Mouse (Mus musculus) MEL (cell line): ENCODE results near the gene Tcea3.

Source experiments
- CTCF ChIP-seq, 3 experiments: IDR thresholded peaks in 2 of 3; conservative IDR thresholded peaks in 1 of 3; 2 replicates each; pipeline ENCODE4 v1.5.1; 2011 to 2012; ENCODE audit warnings: low read length in 3 of 3, low read depth in 2 of 3, mild to moderate bottlenecking in 2 of 3, improper control_type of control experiment in 1 of 3, inconsistent platforms in 1 of 3, mixed read lengths in 1 of 3, moderate library complexity in 1 of 3; ENCODE audit not compliant: control insufficient read depth in 1 of 3, insufficient read depth in 1 of 3, poor library complexity in 1 of 3, severe bottlenecking in 1 of 3
- E2F4 ChIP-seq: IDR thresholded peaks from 2 replicates; pipeline ENCODE4 v1.6.1; 2011; ENCODE audit warnings: low read depth, low read length, improper control_type of control experiment, borderline replicate concordance
- MAFK ChIP-seq: IDR thresholded peaks from 2 replicates; pipeline ENCODE4 v1.6.1; 2011; ENCODE audit warnings: low read depth, mild to moderate bottlenecking, low read length, improper control_type of control experiment, borderline replicate concordance
- RAD21 ChIP-seq: IDR thresholded peaks from 2 replicates; pipeline ENCODE4 v1.6.1; 2011; ENCODE audit warnings: mild to moderate bottlenecking, low read depth, low read length, improper control_type of control experiment
- SMC3 ChIP-seq: IDR thresholded peaks from 2 replicates; pipeline ENCODE4 v1.6.1; 2011; ENCODE audit warnings: low read depth, low read length, improper control_type of control experiment
- TAL1 ChIP-seq: IDR thresholded peaks from 2 replicates; pipeline ENCODE4 v1.6.1; 2012; ENCODE audit warnings: mild to moderate bottlenecking, inconsistent platforms, low read length, moderate library complexity, mixed read lengths
- USF1 ChIP-seq: IDR thresholded peaks from 2 replicates; pipeline ENCODE4 v1.6.1; 2014; ENCODE audit warnings: low read depth, mild to moderate bottlenecking, inconsistent platforms, low read length, improper control_type of control experiment, moderate library complexity
- ZKSCAN1 ChIP-seq: IDR thresholded peaks from 2 replicates; pipeline ENCODE4 v1.6.1; 2012; ENCODE audit warnings: low read depth, mild to moderate bottlenecking, inconsistent platforms, low read length, improper control_type of control experiment, moderate library complexity
- ZMIZ1 ChIP-seq: IDR thresholded peaks from 2 replicates; pipeline ENCODE4 v1.6.1; 2012; ENCODE audit warnings: low read depth, mild to moderate bottlenecking, inconsistent platforms, low read length, improper control_type of control experiment, moderate library complexity
- ZNF384 ChIP-seq: IDR thresholded peaks from 2 replicates; pipeline ENCODE4 v1.6.1; 2012; ENCODE audit warnings: low read depth, mild to moderate bottlenecking, inconsistent platforms, low read length, improper control_type of control experiment

DNA sequence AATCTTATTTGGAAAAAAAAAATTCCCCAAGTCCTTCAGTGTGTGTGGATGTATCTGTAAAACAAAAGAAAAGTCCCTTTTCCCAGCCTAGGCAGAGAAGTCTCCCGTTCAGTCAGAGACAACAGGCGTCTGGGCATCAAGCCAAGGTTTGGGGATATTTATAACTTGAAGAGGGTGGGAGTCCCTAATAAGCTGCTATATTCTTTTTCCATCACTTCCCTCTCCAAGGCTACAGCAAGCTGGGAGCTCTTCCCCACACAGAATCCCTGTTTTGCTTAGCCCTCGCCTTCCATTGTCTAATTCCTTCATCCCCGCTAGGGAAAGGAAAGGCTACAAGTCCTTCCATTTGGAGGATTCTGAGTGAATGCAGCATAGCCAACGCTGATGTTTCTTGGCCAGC, 36.9 kb downstream of the Tcea3 start, which contains the start of gene Zfp46:
- no peak for TF ChIP-seq E2F4
- TF ChIP-seq USF1: no peak
- TF ChIP-seq SMC3: no peak
- TF ChIP-seq ZNF384: no peak
- no peak for TF ChIP-seq ZKSCAN1
- TF ChIP-seq CTCF (IDR thresholded peaks at IDR 0.05 in 2 of 3, conservative IDR thresholded peaks at IDR 0.05 in 1 of 3; ENCODE audit: control insufficient read depth in 1 of 3, insufficient read depth in 1 of 3, low read depth in 2 of 3, low read length in 3 of 3, poor library complexity in 1 of 3, severe bottlenecking in 1 of 3): no peak
- TF ChIP-seq TAL1: no peak
- TF ChIP-seq ZMIZ1: no peak
- TF ChIP-seq MAFK: no peak
- TF ChIP-seq RAD21: no peak
